Mouse (Mus musculus): ENCODE data around the gene Pbxip1.

Gene Pbxip1

GRCm38 (mm10) chr3:89432606-89433005 lies 3.9 kb upstream of the Pbxip1 start:
- no peak for DNase-seq (ENCODE audit: low read depth, low spot score)

GRCm38 (mm10) chr3:89434532-89434931 lies 2.0 kb upstream of the Pbxip1 start:
- no peak for DNase-seq (ENCODE audit: low read depth, low spot score)

GRCm38 (mm10) chr3:89435041-89435440 lies 1.5 kb upstream of the Pbxip1 start:
- DNase-seq (ENCODE audit: low read depth, low spot score) = no peak

GRCm38 (mm10) chr3:89437269-89437668 lies 763 bp downstream of the Pbxip1 start:
- no peak for DNase-seq (ENCODE audit: low read depth, low spot score)

- no peak for DNase-seq (ENCODE audit: low read depth, low spot score)
Measured at GRCm38 (mm10) chr3:89440691-89441090, 4.2 kb downstream of the Pbxip1 start.

GRCm38 (mm10) chr3:89448720-89449537 lies 12.4 kb downstream of the Pbxip1 start:
- DNase-seq (ENCODE audit: low read depth, low spot score) = no peak

- DNase-seq (ENCODE audit: low read depth, low spot score) = peak; percentile 47
Measured at GRCm38 (mm10) chr3:89449541-89449940, 13.0 kb downstream of the Pbxip1 start.

GRCm38 (mm10) chr3:89451916-89452315 lies 15.4 kb downstream of the Pbxip1 start:
- DNase-seq (ENCODE audit: low read depth, low spot score) = no peak

GRCm38 (mm10) chr3:89454401-89455177 lies 18.1 kb downstream of the Pbxip1 start, which contains the start of gene Pmvk:
Pmvk (plus strand) TSS chr3:89454541.
- no peak for DNase-seq (ENCODE audit: low read depth, low spot score)

GRCm38 (mm10) chr3:89455786-89456285 lies 19.3 kb downstream of the Pbxip1 start:
- no peak for DNase-seq (ENCODE audit: low read depth, low spot score)

GRCm38 (mm10) chr3:89456726-89457665 lies 20.5 kb downstream of the Pbxip1 start:
- peak; percentile 75 for DNase-seq (ENCODE audit: low read depth, low spot score)

- DNase-seq (ENCODE audit: low read depth, low spot score) = no peak
Measured at GRCm38 (mm10) chr3:89458372-89458964, 22.0 kb downstream of the Pbxip1 start.

- peak; percentile 90 for DNase-seq (ENCODE audit: low read depth, low spot score)
Measured at GRCm38 (mm10) chr3:89458965-89459807, 22.7 kb downstream of the Pbxip1 start.

- no peak for DNase-seq (ENCODE audit: low read depth, low spot score)
Measured at GRCm38 (mm10) chr3:89468268-89468667, 31.8 kb downstream of the Pbxip1 start.

GRCm38 (mm10) chr3:89472280-89472679 lies 35.8 kb downstream of the Pbxip1 start:
- no peak for DNase-seq (ENCODE audit: low read depth, low spot score)

GRCm38 (mm10) chr3:89473838-89474237 lies 37.3 kb downstream of the Pbxip1 start:
- no peak for DNase-seq (ENCODE audit: low read depth, low spot score)

GRCm38 (mm10) chr3:89479055-89479454 lies 42.5 kb downstream of the Pbxip1 start:
- DNase-seq (ENCODE audit: low read depth, low spot score) = no peak

- DNase-seq (ENCODE audit: low read depth, low spot score) = no peak
Measured at GRCm38 (mm10) chr3:89481488-89481887, 45.0 kb downstream of the Pbxip1 start.

- DNase-seq (ENCODE audit: low read depth, low spot score) = no peak
Measured at GRCm38 (mm10) chr3:89482249-89482648, 45.7 kb downstream of the Pbxip1 start.

All from embryo, embryonic 11.5 days (tissue).